Mouse (Mus musculus): ENCODE measurements at regions not wholly inside any gene's neighbourhood (a gene's known extent, or its start where the extent isn't known, plus 50 kb on each side); places are given as distances from the start of the nearest gene placed in this dataset.

- Histone ChIP-seq H3K79me2 (ENCODE audit: control insufficient read depth, insufficient read depth, low read length) (no peaks in the 10 kb centered on the region), H3K9ac (ENCODE audit: low read depth, low read length) (no peak overlapping the region), H3K36me3 (ENCODE audit: control insufficient read depth, insufficient read depth, low read length) (no peaks in the 10 kb centered on the region), H3K4me3 (ENCODE audit: insufficient read depth, low read depth, low read length) (no peak overlapping the region), H3K27me3 (ENCODE audit: control insufficient read depth, insufficient read depth, low read length) (no peaks in the 10 kb centered on the region), H3K27ac (replicated peaks; ENCODE audit: insufficient read depth, low read depth, low read length) (no peak overlapping the region), H3K4me1 (ENCODE audit: control insufficient read depth, insufficient read depth, low read length) (peaks cover 14% of the 10 kb centered on the region)
- 82% methylated on average over 3 of the region's 3 CpGs for WGBS
- TF ChIP-seq POLR2A (IDR thresholded peaks at IDR 0.05; ENCODE audit: extremely low read depth, insufficient read depth, low read length): no peak
- TF ChIP-seq CTCF (IDR thresholded peaks at IDR 0.05; ENCODE audit: low read depth, low read length): no peak
- peak; percentile 56 for DNase-seq (ENCODE audit: extremely low read depth, low read depth, low spot score)
Measured at GRCm38 (mm10) chr7:64050826-64051401, 102.7 kb upstream of the Trpm1 start.

- Histone ChIP-seq H3K4me1 (ENCODE audit: control insufficient read depth, insufficient read depth, low read length) (peaks cover 14% of the 10 kb centered on the region), H3K27me3 (ENCODE audit: control insufficient read depth, insufficient read depth, low read length) (no peaks in the 10 kb centered on the region), H3K4me3 (ENCODE audit: insufficient read depth, low read depth, low read length) (no peak overlapping the region), H3K9ac (ENCODE audit: low read depth, low read length) (no peak overlapping the region), H3K27ac (replicated peaks; ENCODE audit: insufficient read depth, low read depth, low read length) (no peak overlapping the region), H3K79me2 (ENCODE audit: control insufficient read depth, insufficient read depth, low read length) (no peaks in the 10 kb centered on the region), H3K36me3 (ENCODE audit: control insufficient read depth, insufficient read depth, low read length) (no peaks in the 10 kb centered on the region)
- no peak for TF ChIP-seq CTCF (IDR thresholded peaks at IDR 0.05; ENCODE audit: low read depth, low read length)
- no peak for TF ChIP-seq POLR2A (IDR thresholded peaks at IDR 0.05; ENCODE audit: extremely low read depth, insufficient read depth, low read length)
- WGBS: 50% methylated on average over 5 of the region's 5 CpGs
- peak; percentile 71 for DNase-seq (ENCODE audit: extremely low read depth, low read depth, low spot score)
Measured at GRCm38 (mm10) chr7:64050246-64050645, 103.4 kb upstream of the Trpm1 start.

GRCm38 (mm10) chr7:64049183-64049965 lies 104.3 kb upstream of the Trpm1 start:
- Histone ChIP-seq H3K36me3 (ENCODE audit: control insufficient read depth, insufficient read depth, low read length) (no peaks in the 10 kb centered on the region), H3K79me2 (ENCODE audit: control insufficient read depth, insufficient read depth, low read length) (no peaks in the 10 kb centered on the region), H3K27ac (replicated peaks; ENCODE audit: insufficient read depth, low read depth, low read length) (peak overlapping the region; percentile 48; the same call in 1 of the 2 replicates), H3K4me3 (ENCODE audit: insufficient read depth, low read depth, low read length) (no peak overlapping the region), H3K27me3 (ENCODE audit: control insufficient read depth, insufficient read depth, low read length) (no peaks in the 10 kb centered on the region), H3K4me1 (ENCODE audit: control insufficient read depth, insufficient read depth, low read length) (peaks cover 14% of the 10 kb centered on the region), H3K9ac (ENCODE audit: low read depth, low read length) (no peak overlapping the region)
- DNase-seq (ENCODE audit: extremely low read depth, low read depth, low spot score): peak; percentile 8
- WGBS: 56% methylated on average over 11 of the region's 11 CpGs
- TF ChIP-seq CTCF (IDR thresholded peaks at IDR 0.05; ENCODE audit: low read depth, low read length) (no peak), POLR2A (IDR thresholded peaks at IDR 0.05; ENCODE audit: extremely low read depth, insufficient read depth, low read length) (no peak)

GRCm38 (mm10) chr7:64048452-64049182 lies 105.0 kb upstream of the Trpm1 start:
- H3K4me3 ChIP-seq (ENCODE audit: insufficient read depth, low read depth, low read length): peak overlapping the region; percentile 55
- WGBS: 10% methylated on average over 21 of the region's 21 CpGs
- H3K4me1 ChIP-seq (ENCODE audit: control insufficient read depth, insufficient read depth, low read length): peaks cover 14% of the 10 kb centered on the region
- H3K79me2 ChIP-seq (ENCODE audit: control insufficient read depth, insufficient read depth, low read length): no peaks in the 10 kb centered on the region
- H3K27ac ChIP-seq (replicated peaks; ENCODE audit: insufficient read depth, low read depth, low read length): peak overlapping the region; percentile 15; the same call in 1 of the 2 replicates
- no peak for TF ChIP-seq CTCF (IDR thresholded peaks at IDR 0.05; ENCODE audit: low read depth, low read length)
- no peak for TF ChIP-seq POLR2A (IDR thresholded peaks at IDR 0.05; ENCODE audit: extremely low read depth, insufficient read depth, low read length)
- H3K27me3 ChIP-seq (ENCODE audit: control insufficient read depth, insufficient read depth, low read length): no peaks in the 10 kb centered on the region
- peak overlapping the region; percentile 67 for H3K9ac ChIP-seq (ENCODE audit: low read depth, low read length)
- no peak for DNase-seq (ENCODE audit: extremely low read depth, low read depth, low spot score)
- H3K36me3 ChIP-seq (ENCODE audit: control insufficient read depth, insufficient read depth, low read length): no peaks in the 10 kb centered on the region

- Histone ChIP-seq H3K79me2 (ENCODE audit: control insufficient read depth, insufficient read depth, low read length) (no peaks in the 10 kb centered on the region), H3K27ac (replicated peaks; ENCODE audit: insufficient read depth, low read depth, low read length) (no peak overlapping the region), H3K36me3 (ENCODE audit: control insufficient read depth, insufficient read depth, low read length) (no peaks in the 10 kb centered on the region), H3K4me3 (ENCODE audit: insufficient read depth, low read depth, low read length) (no peak overlapping the region), H3K4me1 (ENCODE audit: control insufficient read depth, insufficient read depth, low read length) (peaks cover 14% of the 10 kb centered on the region), H3K9ac (ENCODE audit: low read depth, low read length) (no peak overlapping the region), H3K27me3 (ENCODE audit: control insufficient read depth, insufficient read depth, low read length) (no peaks in the 10 kb centered on the region)
- TF ChIP-seq CTCF (IDR thresholded peaks at IDR 0.05; ENCODE audit: low read depth, low read length) (no peak), POLR2A (IDR thresholded peaks at IDR 0.05; ENCODE audit: extremely low read depth, insufficient read depth, low read length) (no peak)
- DNase-seq (ENCODE audit: extremely low read depth, low read depth, low spot score): no peak
- WGBS: 85% methylated on average over 4 of the region's 4 CpGs
Measured at GRCm38 (mm10) chr7:64047831-64048230, 105.8 kb upstream of the Trpm1 start.

Data from liver, adult 2 months (tissue).